Mouse (Mus musculus): Measurements from ENCODE around the gene Amotl1. TPM values are rescaled to one million over a fixed set of nuclear protein-coding genes. Genes with fewer than 3 reads are reported as not detected.
A peak's percentile ranks its signal among the peaks of the same experiment; 100 is the strongest.

The Amotl1 gene
- polyA plus RNA-seq, 1 experiment: 19.4 TPM

GRCm38 (mm10) chr9:14641310-14642067, 3.4 kb downstream of the Amotl1 start:
- peak; percentile 89 for DNase-seq
- Histone ChIP-seq H3K36me3 (ENCODE audit: control insufficient read depth, insufficient read depth, low read length) (no peaks in the 10 kb centered on the region), H3K27ac (ENCODE audit: insufficient read depth, low read depth, low read length) (peak overlapping the region; percentile 67), H3K4me3 (ENCODE audit: insufficient read depth, low read depth, low read length) (no peak overlapping the region), H3K27me3 (replicated peaks; ENCODE audit: control insufficient read depth, insufficient read depth, low read length) (no peaks in the 10 kb centered on the region), H3K4me1 (ENCODE audit: control insufficient read depth, insufficient read depth, low read length) (peaks cover 10% of the 10 kb centered on the region; the same call in 1 of the 2 replicates)
- TF ChIP-seq CTCF (conservative IDR thresholded peaks at IDR 0.05; ENCODE audit: insufficient read depth, insufficient read length, low read depth, low read length) (no peak), POLR2A (IDR thresholded peaks at IDR 0.05; ENCODE audit: low read depth, low read length) (no peak)
- 38% methylated on average over 7 of the region's 7 CpGs for WGBS

- DNase-seq: no peak
- H3K27ac ChIP-seq (ENCODE audit: insufficient read depth, low read depth, low read length): no peak overlapping the region
- H3K4me3 ChIP-seq (ENCODE audit: insufficient read depth, low read depth, low read length): no peak overlapping the region
- H3K27me3 ChIP-seq (replicated peaks; ENCODE audit: control insufficient read depth, insufficient read depth, low read length): no peaks in the 10 kb centered on the region
- H3K4me1 ChIP-seq (ENCODE audit: control insufficient read depth, insufficient read depth, low read length): 0 out of 2 replicates have a peak, but pooled peaks cover 4% of the 10 kb centered on the region
- H3K36me3 ChIP-seq (ENCODE audit: control insufficient read depth, insufficient read depth, low read length): no peaks in the 10 kb centered on the region
- 63% methylated on average over 3 of the region's 3 CpGs for WGBS
- TF ChIP-seq POLR2A (IDR thresholded peaks at IDR 0.05; ENCODE audit: low read depth, low read length) (no peak), CTCF (conservative IDR thresholded peaks at IDR 0.05; ENCODE audit: insufficient read depth, insufficient read length, low read depth, low read length) (no peak)
Measured at GRCm38 (mm10) chr9:14636244-14636643, 8.6 kb downstream of the Amotl1 start.

GRCm38 (mm10) chr9:14635551-14635950, 9.3 kb downstream of the Amotl1 start:
- WGBS: 85% methylated on average over 7 of the region's 7 CpGs
- Histone ChIP-seq H3K4me1 (ENCODE audit: control insufficient read depth, insufficient read depth, low read length) (no peaks in the 10 kb centered on the region), H3K4me3 (ENCODE audit: insufficient read depth, low read depth, low read length) (no peak overlapping the region), H3K27me3 (replicated peaks; ENCODE audit: control insufficient read depth, insufficient read depth, low read length) (no peaks in the 10 kb centered on the region), H3K27ac (ENCODE audit: insufficient read depth, low read depth, low read length) (no peak overlapping the region), H3K36me3 (ENCODE audit: control insufficient read depth, insufficient read depth, low read length) (no peaks in the 10 kb centered on the region)
- DNase-seq: no peak
- TF ChIP-seq POLR2A (IDR thresholded peaks at IDR 0.05; ENCODE audit: low read depth, low read length): no peak

GRCm38 (mm10) chr9:14634155-14634554, 10.7 kb downstream of the Amotl1 start:
- TF ChIP-seq POLR2A (IDR thresholded peaks at IDR 0.05; ENCODE audit: low read depth, low read length) (no peak), CTCF (conservative IDR thresholded peaks at IDR 0.05; ENCODE audit: insufficient read depth, insufficient read length, low read depth, low read length) (no peak)
- WGBS: 30% methylated on average over 15 of the region's 15 CpGs
- Histone ChIP-seq H3K4me3 (ENCODE audit: insufficient read depth, low read depth, low read length) (no peak overlapping the region), H3K27me3 (replicated peaks; ENCODE audit: control insufficient read depth, insufficient read depth, low read length) (no peaks in the 10 kb centered on the region), H3K4me1 (ENCODE audit: control insufficient read depth, insufficient read depth, low read length) (no peaks in the 10 kb centered on the region), H3K27ac (ENCODE audit: insufficient read depth, low read depth, low read length) (no peak overlapping the region), H3K36me3 (ENCODE audit: control insufficient read depth, insufficient read depth, low read length) (no peaks in the 10 kb centered on the region)
- no peak for DNase-seq

- WGBS: 50% methylated on average over 10 of the region's 10 CpGs
- DNase-seq: no peak
- TF ChIP-seq POLR2A (IDR thresholded peaks at IDR 0.05; ENCODE audit: low read depth, low read length) (no peak), CTCF (conservative IDR thresholded peaks at IDR 0.05; ENCODE audit: insufficient read depth, insufficient read length, low read depth, low read length) (no peak)
- H3K27me3 ChIP-seq (replicated peaks; ENCODE audit: control insufficient read depth, insufficient read depth, low read length): no peaks in the 10 kb centered on the region
- H3K4me3 ChIP-seq (ENCODE audit: insufficient read depth, low read depth, low read length): no peak overlapping the region
- H3K27ac ChIP-seq (ENCODE audit: insufficient read depth, low read depth, low read length): no peak overlapping the region
- H3K36me3 ChIP-seq (ENCODE audit: control insufficient read depth, insufficient read depth, low read length): no peaks in the 10 kb centered on the region
- H3K4me1 ChIP-seq (ENCODE audit: control insufficient read depth, insufficient read depth, low read length): no peaks in the 10 kb centered on the region
Measured at GRCm38 (mm10) chr9:14632365-14633163, 12.3 kb downstream of the Amotl1 start.

GRCm38 (mm10) chr9:14631729-14632128, 13.1 kb downstream of the Amotl1 start:
- TF ChIP-seq CTCF (conservative IDR thresholded peaks at IDR 0.05; ENCODE audit: insufficient read depth, insufficient read length, low read depth, low read length) (no peak), POLR2A (IDR thresholded peaks at IDR 0.05; ENCODE audit: low read depth, low read length) (no peak)
- Histone ChIP-seq H3K27ac (ENCODE audit: insufficient read depth, low read depth, low read length) (no peak overlapping the region), H3K4me1 (ENCODE audit: control insufficient read depth, insufficient read depth, low read length) (no peaks in the 10 kb centered on the region), H3K36me3 (ENCODE audit: control insufficient read depth, insufficient read depth, low read length) (no peaks in the 10 kb centered on the region), H3K4me3 (ENCODE audit: insufficient read depth, low read depth, low read length) (no peak overlapping the region), H3K27me3 (replicated peaks; ENCODE audit: control insufficient read depth, insufficient read depth, low read length) (no peaks in the 10 kb centered on the region)
- DNase-seq: no peak
- WGBS: 42% methylated on average over 5 of the region's 5 CpGs

- TF ChIP-seq POLR2A (IDR thresholded peaks at IDR 0.05; ENCODE audit: low read depth, low read length): no peak
- no peak for TF ChIP-seq CTCF (conservative IDR thresholded peaks at IDR 0.05; ENCODE audit: insufficient read depth, insufficient read length, low read depth, low read length)
- H3K4me1 ChIP-seq (ENCODE audit: control insufficient read depth, insufficient read depth, low read length): 0 out of 2 replicates have a peak, but pooled peaks cover 3% of the 10 kb centered on the region
- no peaks in the 10 kb centered on the region for H3K36me3 ChIP-seq (ENCODE audit: control insufficient read depth, insufficient read depth, low read length)
- no peak overlapping the region for H3K27ac ChIP-seq (ENCODE audit: insufficient read depth, low read depth, low read length)
- 63% methylated on average over 2 of the region's 2 CpGs for WGBS
- H3K27me3 ChIP-seq (replicated peaks; ENCODE audit: control insufficient read depth, insufficient read depth, low read length): no peaks in the 10 kb centered on the region
- H3K4me3 ChIP-seq (ENCODE audit: insufficient read depth, low read depth, low read length): no peak overlapping the region
- DNase-seq: no peak
Measured at GRCm38 (mm10) chr9:14627525-14627924, 17.3 kb downstream of the Amotl1 start.

Measured in kidney, adult 2 months (tissue).